Mouse (Mus musculus) stomach, embryonic 14.5 days (tissue): ENCODE data around the gene Gm17334. TPM values are rescaled to one million over a fixed set of nuclear protein-coding genes. Genes with fewer than 3 reads are reported as not detected.

Source experiments
- microRNA-seq: library from miRNA; unstranded; fragments of <30 nt; microRNA quantifications from one replicate; pipeline ENCODE4, GENCODE M21; 2016
- polyA plus RNA-seq: library from polyadenylated mRNA; unstranded; fragments of >200 nt; fragmentation: Nextera tagmentation; extraction: Ambion mirVana; gene quantifications from 2 replicates; pipeline ENCODE4 v1.2.1, GENCODE M21; 2014

The Gm17334 gene
- polyA plus RNA-seq, 1 experiment from 2014 or later, result 0.46 TPM

Small RNA genes lying within 50 kb of the gene (microRNA-seq; reads per million reads assigned to microRNA genes)
- gene Mir7671, result not detected

Other genes starting within 250 kb of the Gm17334 start
- 75.2 and 77.5 TPM in 2 replicates for gene Kif3a, start 205.8 kb downstream of the Gm17334 start, polyA plus RNA-seq
- gene Il4, start 154.5 kb downstream of the Gm17334 start, polyA plus RNA-seq, result 2.1 and 2.2 TPM in 2 replicates
- gene Il13, start 138.5 kb downstream of the Gm17334 start, polyA plus RNA-seq, result not detected in 2 replicates
- 28.9 and 32.8 TPM in 2 replicates for gene Rad50, start 65.9 kb downstream of the Gm17334 start, polyA plus RNA-seq
- gene Il5, start 52.4 kb downstream of the Gm17334 start, polyA plus RNA-seq, result not detected in 2 replicates
- 19.3 and 21.6 TPM in 2 replicates for gene Irf1, start 3.2 kb downstream of the Gm17334 start, polyA plus RNA-seq
- 1.5 and 4.3 TPM in 2 replicates for gene Gm12216, start 86.1 kb upstream of the Gm17334 start, polyA plus RNA-seq
- gene Slc22a5, start 118.5 kb upstream of the Gm17334 start, polyA plus RNA-seq, result 11.1 and 12.8 TPM in 2 replicates
- gene Slc22a21, start 207.1 kb upstream of the Gm17334 start, polyA plus RNA-seq, result 12.9 and 15.9 TPM in 2 replicates